ENCODE assay signal across 8 mouse cellular contexts in genomic region chrX:20770697-20771381, GRCm38 (mm10). TPM values are rescaled to one million over a fixed set of nuclear protein-coding genes. Genes with fewer than 3 reads are reported as not detected.
DNase-seq lines count a peak whose midpoint lies in the region; ATAC-seq lines count a peak whose summit lies in the region.

No protein-coding gene starts in this region.

- H3K36me3 ChIP-seq in hindbrain, embryonic 11.5 days (ENCODE audit: control insufficient read depth, insufficient read depth, low read length) = no peaks in the 10 kb centered on the region
- H3K36me3 ChIP-seq in hindbrain, embryonic 13.5 days = no peaks in the 10 kb centered on the region
- H3K36me3 ChIP-seq in intestine, embryonic 16.5 days (ENCODE audit: control insufficient read depth, insufficient read depth, low read length) = no peaks in the 10 kb centered on the region
- H3K36me3 ChIP-seq in limb, embryonic 10.5 days = no peaks in the 10 kb centered on the region
- no peaks in the 10 kb centered on the region for H3K36me3 ChIP-seq in midbrain, embryonic 15.5 days (replicated peaks)

- no peak overlapping the region for H3K4me3 ChIP-seq in hindbrain, embryonic 11.5 days (ENCODE audit: low read depth, low read length)
- H3K4me3 ChIP-seq in hindbrain, embryonic 13.5 days = no peak overlapping the region
- H3K4me3 ChIP-seq in intestine, embryonic 16.5 days (ENCODE audit: low read length) = no peak overlapping the region
- no peak overlapping the region for H3K4me3 ChIP-seq in limb, embryonic 10.5 days
- no peak overlapping the region for H3K4me3 ChIP-seq in midbrain, embryonic 15.5 days

- H3K9me3 ChIP-seq in hindbrain, embryonic 11.5 days (ENCODE audit: control insufficient read depth, low read length) = no peaks in the 10 kb centered on the region
- H3K9me3 ChIP-seq in hindbrain, embryonic 13.5 days = no peaks in the 10 kb centered on the region
- H3K9me3 ChIP-seq in intestine, embryonic 16.5 days (ENCODE audit: control insufficient read depth, low read length) = no peaks in the 10 kb centered on the region
- no peaks in the 10 kb centered on the region for H3K9me3 ChIP-seq in limb, embryonic 10.5 days (replicated peaks)
- no peaks in the 10 kb centered on the region for H3K9me3 ChIP-seq in midbrain, embryonic 15.5 days

- H3K27ac ChIP-seq in hindbrain, embryonic 11.5 days (ENCODE audit: low read depth, low read length) = no peak overlapping the region
- H3K27ac ChIP-seq in hindbrain, embryonic 13.5 days = no peak overlapping the region
- no peak overlapping the region for H3K27ac ChIP-seq in intestine, embryonic 16.5 days (ENCODE audit: low read length)
- no peak overlapping the region for H3K27ac ChIP-seq in limb, embryonic 10.5 days
- no peak overlapping the region for H3K27ac ChIP-seq in midbrain, embryonic 15.5 days

- 4% methylated on average over 1 of the region's 1 CpGs for WGBS in hindbrain, embryonic 11.5 days
- WGBS in hindbrain, embryonic 13.5 days = 0% methylated on average over 1 of the region's 1 CpGs
- 4% methylated on average over 1 of the region's 1 CpGs for WGBS in intestine, embryonic 16.5 days
- 5% methylated on average over 1 of the region's 1 CpGs for WGBS in limb, embryonic 10.5 days
- WGBS in midbrain, embryonic 15.5 days = 16% methylated on average over 1 of the region's 1 CpGs

- H3K4me1 ChIP-seq in hindbrain, embryonic 11.5 days (replicated peaks; ENCODE audit: control insufficient read depth, insufficient read depth, low read length) = no peaks in the 10 kb centered on the region
- no peaks in the 10 kb centered on the region for H3K4me1 ChIP-seq in hindbrain, embryonic 13.5 days (replicated peaks)
- H3K4me1 ChIP-seq in intestine, embryonic 16.5 days (ENCODE audit: control insufficient read depth, insufficient read depth, low read length) = no peaks in the 10 kb centered on the region
- peaks cover 4% of the 10 kb centered on the region; the same call in 1 of the 2 replicates for H3K4me1 ChIP-seq in limb, embryonic 10.5 days
- H3K4me1 ChIP-seq in midbrain, embryonic 15.5 days = no peaks in the 10 kb centered on the region

- DNase-seq in hindbrain, embryonic 11.5 days (ENCODE audit: low spot score) = peak; percentile 84
- DNase-seq in cerebellum, adult 8-10 months = peak; percentile 88
- DNase-seq in frontal cortex, postnatal 14 days (ENCODE audit: low spot score in 2 of 2) = peak; percentile 32 to 81
- peak; percentile 83 for DNase-seq in limb, embryonic 10.5 days (ENCODE audit: low spot score)
- peak; percentile 62 to 80 for DNase-seq in spleen, postnatal 14 days (ENCODE audit: low spot score in 2 of 2)

- H3K27me3 ChIP-seq in hindbrain, embryonic 11.5 days (ENCODE audit: control insufficient read depth, insufficient read depth, low read length) = no peaks in the 10 kb centered on the region
- H3K27me3 ChIP-seq in hindbrain, embryonic 13.5 days = no peaks in the 10 kb centered on the region
- no peaks in the 10 kb centered on the region for H3K27me3 ChIP-seq in intestine, embryonic 16.5 days (replicated peaks; ENCODE audit: control insufficient read depth, insufficient read depth, low read length)
- no peaks in the 10 kb centered on the region for H3K27me3 ChIP-seq in limb, embryonic 10.5 days (ENCODE audit: low read depth, poor library complexity, severe bottlenecking)
- no peaks in the 10 kb centered on the region for H3K27me3 ChIP-seq in midbrain, embryonic 15.5 days (replicated peaks)

- no peak overlapping the region for H3K9ac ChIP-seq in hindbrain, embryonic 11.5 days (ENCODE audit: low read depth, low read length)
- no peak overlapping the region for H3K9ac ChIP-seq in hindbrain, embryonic 13.5 days
- no peak overlapping the region for H3K9ac ChIP-seq in intestine, embryonic 16.5 days (ENCODE audit: low read depth, low read length)
- H3K9ac ChIP-seq in midbrain, embryonic 15.5 days = no peak overlapping the region

- H3K4me2 ChIP-seq in hindbrain, embryonic 11.5 days (replicated peaks; ENCODE audit: low read depth, low read length) = no peak overlapping the region
- H3K4me2 ChIP-seq in hindbrain, embryonic 13.5 days = no peak overlapping the region
- H3K4me2 ChIP-seq in intestine, embryonic 16.5 days (ENCODE audit: low read depth, low read length) = no peak overlapping the region
- H3K4me2 ChIP-seq in midbrain, embryonic 15.5 days = no peak overlapping the region

- ATAC-seq in hindbrain, embryonic 11.5 days (ENCODE audit: low FRiP score) = no peak; the same call in 1 of the 2 replicates
- ATAC-seq in hindbrain, embryonic 13.5 days (ENCODE audit: low FRiP score) = no peak; the same call in 1 of the 2 replicates
- ATAC-seq in intestine, embryonic 16.5 days = peak; percentile 82
- ATAC-seq in midbrain, embryonic 15.5 days (replicated peaks) = peak; percentile 75; the same call in 1 of the 2 replicates

RNA-seq across cellular contexts. Expression of gene Araf, which starts 26.8 kb away (rescaled TPM):
- polyA plus RNA-seq in hindbrain, embryonic 11.5 days (2014; fragmentation: Nextera tagmentation; extraction: Ambion mirVana) = 106 and 118 TPM in 2 replicates
- 281 and 285 TPM in 2 replicates for polyA plus RNA-seq in hindbrain, embryonic 13.5 days (2015; fragmentation: Nextera tagmentation; extraction: Ambion mirVana)
- 113 and 116 TPM in 2 replicates for polyA plus RNA-seq in intestine, embryonic 16.5 days (2015; fragmentation: Nextera tagmentation; extraction: Ambion mirVana)
- 80.8 and 96.4 TPM in 2 replicates for polyA plus RNA-seq in limb, embryonic 10.5 days (2016; fragmentation: Nextera tagmentation; extraction: Ambion mirVana)
- polyA plus RNA-seq in midbrain, embryonic 15.5 days (2015; fragmentation: Nextera tagmentation; extraction: Ambion mirVana) = 365 and 380 TPM in 2 replicates

Comparison
In these comparisons a context has a peak if more than half of its experiments do, and no peak if none do; other contexts are left out.
1. ATAC-seq: peak in intestine, embryonic 16.5 days (single experiment) and midbrain, embryonic 15.5 days (single experiment); none in hindbrain, embryonic 11.5 days (single experiment) and hindbrain, embryonic 13.5 days (single experiment).
2. Peak in every context shown above with its lines, with median percentiles within 50 percentile points of each other: DNase-seq.